Comparison of ENCODE assay signal across 11 mouse cellular contexts in the genomic region with DNA sequence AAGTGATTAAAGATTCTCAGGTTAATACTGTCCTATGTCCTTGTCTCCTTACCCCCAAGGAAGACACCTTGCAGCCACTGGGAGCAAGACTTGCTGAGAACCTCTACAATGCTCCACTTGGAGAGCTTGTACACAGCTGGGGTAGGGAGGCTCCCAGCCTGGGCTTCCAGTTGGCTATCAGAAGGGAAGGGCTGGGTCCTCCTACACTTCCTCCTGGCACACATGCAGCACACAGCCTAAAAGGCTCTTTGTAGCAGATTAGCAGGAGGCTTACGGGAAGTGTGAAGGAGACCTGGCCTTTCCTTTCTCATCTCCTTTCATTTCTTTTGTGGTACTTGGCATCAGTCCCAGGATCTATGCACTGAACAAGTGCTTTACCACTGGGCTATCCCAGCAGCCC. TPM values are rescaled to one million over a fixed set of nuclear protein-coding genes. Genes with fewer than 3 reads are reported as not detected.
DNase-seq lines count a peak whose midpoint lies in the region; ATAC-seq lines count a peak whose summit lies in the region.
"Had no signal": no experiment of that assay in that cellular context is flagged by ENCODE, and none has a peak within 500 bp of the region (broad histone marks: within the 10 kb centered on the region; RNA-seq: fewer than 3 reads in every experiment).

No protein-coding gene starts in this region.

- no peak overlapping the region for H3K27ac ChIP-seq in kidney, embryonic 14.5 days (ENCODE audit: low read depth, low read length)
- no peak overlapping the region for H3K27ac ChIP-seq in hindbrain, embryonic 12.5 days
- H3K27ac ChIP-seq: embryonic facial prominence, embryonic 13.5 days had no signal

- H3K27me3 ChIP-seq in kidney, embryonic 14.5 days (ENCODE audit: control insufficient read depth, insufficient read depth, low read length): no peaks in the 10 kb centered on the region
- no peaks in the 10 kb centered on the region for H3K27me3 ChIP-seq in hindbrain, embryonic 12.5 days
- H3K27me3 ChIP-seq: embryonic facial prominence, embryonic 13.5 days had no signal

- H3K4me2 ChIP-seq in kidney, embryonic 14.5 days (replicated peaks; ENCODE audit: low read depth, low read length): no peak overlapping the region
- no peak overlapping the region for H3K4me2 ChIP-seq in hindbrain, embryonic 12.5 days (replicated peaks)
- H3K4me2 ChIP-seq: embryonic facial prominence, embryonic 13.5 days had no signal

- H3K4me3 ChIP-seq in kidney, embryonic 14.5 days (ENCODE audit: low read length): no peak overlapping the region
- H3K4me3 ChIP-seq in hindbrain, embryonic 12.5 days: no peak overlapping the region
- H3K4me3 ChIP-seq: embryonic facial prominence, embryonic 13.5 days had no signal

- WGBS in kidney, embryonic 14.5 days: 32% methylated on average over 1 of the region's 1 CpGs
- 59% methylated on average over 1 of the region's 1 CpGs for WGBS in hindbrain, embryonic 12.5 days

- H3K9me3 ChIP-seq in kidney, embryonic 14.5 days (ENCODE audit: control insufficient read depth, low read length): peaks cover 5% of the 10 kb centered on the region; the same call in 1 of the 2 replicates
- peaks cover 6% of the 10 kb centered on the region; the same call in 1 of the 2 replicates for H3K9me3 ChIP-seq in hindbrain, embryonic 12.5 days (replicated peaks)

- ATAC-seq in kidney, embryonic 14.5 days (ENCODE audit: low FRiP score, low TSS enrichment): no peak
- no peak for ATAC-seq in hindbrain, embryonic 12.5 days (ENCODE audit: low FRiP score)
- ATAC-seq in inflammation-experienced regulatory T-cells, adult 6 months: no peak

- H3K36me3 ChIP-seq in kidney, embryonic 14.5 days (ENCODE audit: control insufficient read depth, insufficient read depth, low read length): no peaks in the 10 kb centered on the region
- no peaks in the 10 kb centered on the region for H3K36me3 ChIP-seq in hindbrain, embryonic 12.5 days
- H3K36me3 ChIP-seq: embryonic facial prominence, embryonic 13.5 days had no signal

- H3K9ac ChIP-seq in kidney, embryonic 14.5 days (ENCODE audit: low read depth, low read length): no peak overlapping the region
- no peak overlapping the region for H3K9ac ChIP-seq in hindbrain, embryonic 12.5 days
- H3K9ac ChIP-seq: embryonic facial prominence, embryonic 13.5 days had no signal

- DNase-seq in kidney, adult 8-10 months: peak; percentile 11 to 18
- DNase-seq in gastrocnemius, postnatal 25 days: peak; percentile 54
- peak; percentile 45 to 71 for DNase-seq in kidney, postnatal 25 days
- DNase-seq in ovary, postnatal 36 days (ENCODE audit: low spot score): peak; percentile 19
- no peak for DNase-seq in embryo, embryonic 11 days

- H3K4me1 ChIP-seq in kidney, embryonic 14.5 days (ENCODE audit: control insufficient read depth, insufficient read depth, low read length): no peaks in the 10 kb centered on the region
- no peaks in the 10 kb centered on the region for H3K4me1 ChIP-seq in hindbrain, embryonic 12.5 days
- H3K4me1 ChIP-seq: embryonic facial prominence, embryonic 13.5 days had no signal

RNA-seq across cellular contexts. Expression of a gene that starts 14.2 kb away (rescaled TPM):
- polyA plus RNA-seq in kidney, embryonic 14.5 days (2014; fragmentation: Nextera tagmentation; extraction: Ambion mirVana): 0.09 and 0.18 TPM in 2 replicates
- under 1 TPM; 0.43 to 0.64 TPM for total RNA-seq in gastrocnemius, postnatal 25 days (2021)
- 0.09 and 0.21 TPM in 2 replicates for polyA plus RNA-seq in hindbrain, embryonic 12.5 days (2016; fragmentation: Nextera tagmentation; extraction: Ambion mirVana)
- polyA plus RNA-seq in inflammation-experienced regulatory T-cells, adult 6 months (2017; shearing (Covaris generic)): 1 to 10 TPM; 2.1 to 9.7 (median 8.8) TPM
- total RNA-seq: ES-E14 had no signal
- polyA plus RNA-seq: embryonic facial prominence, embryonic 13.5 days had no signal

RNA-seq across cellular contexts. Expression of a gene that starts 17.4 kb away (rescaled TPM):
- not detected in 2 replicates for polyA plus RNA-seq in kidney, embryonic 14.5 days (2014; fragmentation: Nextera tagmentation; extraction: Ambion mirVana)
- total RNA-seq in gastrocnemius, postnatal 25 days (2021): not detected
- polyA plus RNA-seq in hindbrain, embryonic 12.5 days (2016; fragmentation: Nextera tagmentation; extraction: Ambion mirVana): not detected in 2 replicates
- polyA plus RNA-seq in inflammation-experienced regulatory T-cells, adult 6 months (2017; shearing (Covaris generic)): not detected
- total RNA-seq: ES-E14 had no signal
- polyA plus RNA-seq: embryonic facial prominence, embryonic 13.5 days; intestine, embryonic 14.5 days had no signal

RNA-seq across cellular contexts. Expression of a gene that starts 20.0 kb away (rescaled TPM):
- polyA plus RNA-seq in kidney, embryonic 14.5 days (2014; fragmentation: Nextera tagmentation; extraction: Ambion mirVana): not detected in 2 replicates
- total RNA-seq in gastrocnemius, postnatal 25 days (2021): not detected
- not detected in 2 replicates for polyA plus RNA-seq in hindbrain, embryonic 12.5 days (2016; fragmentation: Nextera tagmentation; extraction: Ambion mirVana)
- polyA plus RNA-seq in inflammation-experienced regulatory T-cells, adult 6 months (2017; shearing (Covaris generic)): not detected
- total RNA-seq: ES-E14 had no signal
- polyA plus RNA-seq: embryonic facial prominence, embryonic 13.5 days; intestine, embryonic 14.5 days had no signal

RNA-seq across cellular contexts. Expression of a gene that starts 48.6 kb away (rescaled TPM):
- polyA plus RNA-seq in kidney, embryonic 14.5 days (2014; fragmentation: Nextera tagmentation; extraction: Ambion mirVana): not detected in 2 replicates
- not detected for total RNA-seq in gastrocnemius, postnatal 25 days (2021)
- not detected in 2 replicates for polyA plus RNA-seq in hindbrain, embryonic 12.5 days (2016; fragmentation: Nextera tagmentation; extraction: Ambion mirVana)
- polyA plus RNA-seq in inflammation-experienced regulatory T-cells, adult 6 months (2017; shearing (Covaris generic)): 1 to 10 TPM in 1 of 3 experiments, not detected in 2; 1.9 TPM
- total RNA-seq: ES-E14 had no signal
- polyA plus RNA-seq: embryonic facial prominence, embryonic 13.5 days had no signal
